Mouse (Mus musculus) lung, postnatal 0 days (tissue): Measurements from ENCODE around the gene Gm49373.

Source experiments
- CTCF ChIP-seq: IDR thresholded peaks from 2 replicates; pipeline ENCODE4 v1.5.1; 2016; ENCODE audit warnings: antibody characterized with exemption, mild to moderate bottlenecking
- EP300 ChIP-seq: IDR thresholded peaks from 2 replicates; pipeline ENCODE4 v1.6.1; 2016; ENCODE audit warnings: antibody characterized with exemption, mild to moderate bottlenecking, control low read depth

GRCm38 (mm10) chr9:21030055-21030600 lies 42.8 kb downstream of the Gm49373 start:
- TF ChIP-seq CTCF (no peak), EP300 (no peak)
